Mouse (Mus musculus): ENCODE data around the gene Krt7. TPM values are rescaled to one million over a fixed set of nuclear protein-coding genes. Genes with fewer than 3 reads are reported as not detected.

Krt7 gene
- 0.04 and 0.23 TPM in 2 replicates for polyA plus RNA-seq (2021; fragmentation: Nextera tagmentation)
- long read RNA-seq, experiment 1, partial matches to known transcripts = 0 of 1 reads
- long read RNA-seq, experiment 1, other reads (novel, unspliced or antisense) = 1 of 1 reads
- long read RNA-seq, experiment 2 = 0 reads

GRCm38 (mm10) chr15:101410775-101411174, at the start of gene Krt7:
Gene Krt7 (plus strand): TSS chr15:101411043.

GRCm38 (mm10) chr15:101370101-101370911, 40.5 kb upstream of the Krt7 start, which contains the start of gene Krt80:
Gene Krt80 (minus strand): TSS chr15:101370162.

DNA sequence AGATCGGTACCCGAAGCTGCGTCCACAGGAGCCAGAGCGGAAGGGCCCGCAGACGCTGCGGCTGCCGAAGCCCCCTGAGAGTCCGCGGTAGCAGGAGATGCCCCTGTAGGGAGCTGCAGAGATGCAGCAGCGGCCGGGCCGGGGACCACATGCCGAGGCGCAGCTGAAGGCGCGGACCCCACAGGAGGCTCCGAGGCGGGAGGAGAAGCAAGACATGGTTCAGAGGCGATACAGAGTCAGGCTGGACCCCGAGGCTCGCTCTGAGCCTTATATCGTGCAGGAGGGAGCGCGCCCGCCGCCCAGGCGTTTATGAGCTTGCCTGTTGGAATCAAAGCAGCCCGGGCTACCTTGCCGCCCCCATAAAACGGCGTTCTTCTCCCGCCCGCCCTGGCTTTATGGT, 27.7 kb downstream of the Krt7 start, which contains the start of gene Krt87:
TSS of gene Krt87 (minus strand) at position 250 of the 400 bp plus-strand sequence.

GRCm38 (mm10) chr15:101447444-101447843, 36.6 kb downstream of the Krt7 start, which contains the start of gene Krt88:
Gene Krt88 (plus strand): TSS chr15:101447744.

GRCm38 (mm10) chr15:101463651-101464050, 52.8 kb downstream of the Krt7 start, which contains the start of gene Krt81:
Gene Krt81 (minus strand): TSS chr15:101463751.

GRCm38 (mm10) chr15:101472952-101473528, 62.2 kb downstream of the Krt7 start, which contains the start of gene Krt86:
Gene Krt86 (plus strand): TSS chr15:101473478.

Small RNAs within 50 kb of the gene (microRNA-seq; reads per million reads assigned to microRNA genes)
- 1.7 reads per million for gene Mir1941

Other genes starting within 250 kb of the Krt7 start
- gene Acvr1b, start 237.0 kb upstream of the Krt7 start, polyA plus RNA-seq (2021; fragmentation: Nextera tagmentation) = 4.7 and 5.2 TPM in 2 replicates
- gene Grasp, start 186.9 kb upstream of the Krt7 start, polyA plus RNA-seq (2021; fragmentation: Nextera tagmentation) = 17.1 and 23.8 TPM in 2 replicates
- gene Nr4a1, start 156.8 kb upstream of the Krt7 start, polyA plus RNA-seq (2021; fragmentation: Nextera tagmentation) = 32.4 and 56.3 TPM in 2 replicates
- gene Atg101, start 126.8 kb upstream of the Krt7 start, polyA plus RNA-seq (2021; fragmentation: Nextera tagmentation) = 78.2 and 82.9 TPM in 2 replicates
- 0.36 TPM in 2 replicates for gene 6030408B16Rik, start 117.8 kb upstream of the Krt7 start, polyA plus RNA-seq (2021; fragmentation: Nextera tagmentation)
- gene Krt80, start 40.9 kb upstream of the Krt7 start, polyA plus RNA-seq (2021; fragmentation: Nextera tagmentation) = 0.18 TPM in 1 of 2 replicates, not detected in the other
- gene Krt87, start 27.8 kb downstream of the Krt7 start, polyA plus RNA-seq (2021; fragmentation: Nextera tagmentation) = 0.18 and 0.29 TPM in 2 replicates
- gene Krt88, start 36.7 kb downstream of the Krt7 start, polyA plus RNA-seq (2021; fragmentation: Nextera tagmentation) = not detected in 2 replicates
- not detected in 2 replicates for gene Krt81, start 52.7 kb downstream of the Krt7 start, polyA plus RNA-seq (2021; fragmentation: Nextera tagmentation)
- gene Krt86, start 62.4 kb downstream of the Krt7 start, polyA plus RNA-seq (2021; fragmentation: Nextera tagmentation) = not detected in 2 replicates
- not detected in 2 replicates for gene Krt83, start 80.5 kb downstream of the Krt7 start, polyA plus RNA-seq (2021; fragmentation: Nextera tagmentation)
- not detected in 2 replicates for gene Gm49425, start 106.2 kb downstream of the Krt7 start, polyA plus RNA-seq (2021; fragmentation: Nextera tagmentation)
- not detected in 2 replicates for gene Krt84, start 121.8 kb downstream of the Krt7 start, polyA plus RNA-seq (2021; fragmentation: Nextera tagmentation)
- gene Krt82, start 139.6 kb downstream of the Krt7 start, polyA plus RNA-seq (2021; fragmentation: Nextera tagmentation) = not detected in 2 replicates
- 0.15 and 0.21 TPM in 2 replicates for gene Krt90, start 151.9 kb downstream of the Krt7 start, polyA plus RNA-seq (2021; fragmentation: Nextera tagmentation)
- not detected in 2 replicates for gene Krt75, start 162.9 kb downstream of the Krt7 start, polyA plus RNA-seq (2021; fragmentation: Nextera tagmentation)
- gene Gm5414, start 217.1 kb downstream of the Krt7 start, polyA plus RNA-seq (2021; fragmentation: Nextera tagmentation) = not detected in 2 replicates
- not detected in 2 replicates for gene Gm5478, start 236.3 kb downstream of the Krt7 start, polyA plus RNA-seq (2021; fragmentation: Nextera tagmentation)

Data from layer of hippocampus, adult 6 months (tissue).